Comparison of ENCODE assay signal across 16 mouse cellular contexts in the genomic region with DNA sequence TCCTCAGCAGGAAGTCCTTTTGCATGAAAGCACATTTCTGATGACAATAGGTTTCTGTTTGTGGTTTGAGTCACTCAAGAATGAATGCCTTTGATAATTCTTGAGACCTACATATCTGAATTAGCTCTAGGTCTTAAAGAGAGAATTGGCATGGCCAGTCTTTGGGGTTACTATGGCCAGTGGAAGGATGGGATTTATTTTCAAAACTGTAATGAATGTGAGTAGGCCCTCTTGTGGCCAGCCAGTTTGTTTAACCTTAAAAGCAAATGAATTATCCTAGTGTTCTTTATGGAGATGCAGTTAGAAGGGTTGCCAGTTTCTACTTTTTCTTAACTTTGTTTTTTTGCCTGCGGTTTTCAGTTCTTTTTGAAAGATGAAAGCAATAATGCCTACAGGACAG. TPM values are rescaled to one million over a fixed set of nuclear protein-coding genes. Genes with fewer than 3 reads are reported as not detected.
DNase-seq lines count a peak whose midpoint lies in the region; TF ChIP-seq lines count a peak whose summit lies in the region.
"Had no signal": no experiment of that assay in that cellular context is flagged by ENCODE, and none has a peak within 500 bp of the region (broad histone marks: within the 10 kb centered on the region; RNA-seq: fewer than 3 reads in every experiment).

No protein-coding gene starts in this region.

- no peak for DNase-seq in layer of hippocampus, adult 2 months (ENCODE audit: low spot score in 2 of 2)
- no peak for DNase-seq in layer of hippocampus, adult 18-20 months (ENCODE audit: low spot score in 2 of 2)
- DNase-seq in 3T3-L1 (ENCODE audit: low read depth, low spot score), result peak; percentile 77
- peak; percentile 86 for DNase-seq in Muller cell, postnatal 12 days (ENCODE audit: inconsistent ontology term)
- peak; percentile 42 for DNase-seq in lung, postnatal 36 days
- DNase-seq in right cerebral cortex, postnatal 36 days (ENCODE audit: low spot score in 2 of 2), result no peak
- no peak for DNase-seq in kidney, adult 11 months
- DNase-seq: adrenal gland, adult 8-10 months; cerebellum, adult 2 months; heart, postnatal 14 days; thymus, postnatal 14 days had no signal

- peak overlapping the region; percentile 37; the same call in 1 of the 2 replicates for H3K27ac ChIP-seq in layer of hippocampus, adult 2 months
- H3K27ac ChIP-seq: forebrain, embryonic 15.5 days; hindbrain, embryonic 15.5 days; neural tube, embryonic 12.5 days had no signal

- TF ChIP-seq CTCF in layer of hippocampus, adult 2 months (conservative IDR thresholded peaks at IDR 0.05), result peak; percentile 74

- H3K4me3 ChIP-seq in layer of hippocampus, adult 2 months, result no peak overlapping the region
- H3K4me3 ChIP-seq: erythroblast, embryonic 14.5 days; forebrain, embryonic 15.5 days; hindbrain, embryonic 15.5 days; neural tube, embryonic 12.5 days had no signal

RNA-seq across cellular contexts. Expression of gene Lurap1l, which starts 42.2 kb away (rescaled TPM):
- total RNA-seq in layer of hippocampus, adult 2 months (2021), result 10 to 100 TPM; 31.1 to 34.2 TPM
- total RNA-seq in layer of hippocampus, adult 18-20 months (2021), result 10 to 100 TPM; 27.3 to 37.6 TPM
- total RNA-seq: megakaryocyte progenitor cell, adult 5-6 weeks had no signal

Comparison
In these comparisons a context has a peak if more than half of its experiments do, and no peak if none do; other contexts are left out.
1. DNase-seq: peak in 3T3-L1 (single experiment), Muller cell, postnatal 12 days (single experiment) and lung, postnatal 36 days (single experiment); none in layer of hippocampus, adult 2 months (0 of 2), layer of hippocampus, adult 18-20 months (0 of 2), right cerebral cortex, postnatal 36 days (0 of 2) and kidney, adult 11 months (single experiment).